Mouse (Mus musculus) neural tube, embryonic 13.5 days (tissue): Measurements from ENCODE around the gene Gm20716. TPM values are rescaled to one million over a fixed set of nuclear protein-coding genes. Genes with fewer than 3 reads are reported as not detected.
"Not testable (repeated sequence)": the region's sequence is repeated elsewhere in the genome, so short reads cannot be mapped to it uniquely, and the experiment has no call there.

ENCODE experiments used
- ATAC-seq: fragments of 200-750 bp; cut with Nextera tagmentation; 2 replicates; pipeline ENCODE4 v1.8.0; 2017; ENCODE audit warnings: low read depth, mild to moderate bottlenecking, moderate TSS enrichment, moderate library complexity
- H3K27ac ChIP-seq: fragments of 300-500 bp; sonication (generic); replicated peaks from 2 replicates; pipeline ENCODE4 v1.5.1; 2015; ENCODE audit warnings: moderate library complexity, mild to moderate bottlenecking, inconsistent platforms
- H3K27me3 ChIP-seq: fragments of 300-500 bp; sonication (generic); 2 replicates; pipeline ENCODE4 v1.6.1; 2015; ENCODE audit warnings: mild to moderate bottlenecking, inconsistent platforms
- H3K36me3 ChIP-seq: fragments of 300-500 bp; sonication (generic); 2 replicates; pipeline ENCODE4 v1.6.1; 2015; ENCODE audit warnings: mild to moderate bottlenecking, inconsistent platforms
- H3K4me1 ChIP-seq: fragments of 300-500 bp; sonication (generic); replicated peaks from 2 replicates; pipeline ENCODE4 v1.6.1; 2015; ENCODE audit warnings: inconsistent platforms
- H3K4me2 ChIP-seq: fragments of 300-500 bp; sonication (generic); 2 replicates; pipeline ENCODE4 v1.6.1; 2015; ENCODE audit warnings: inconsistent platforms, mild to moderate bottlenecking, moderate library complexity
- H3K4me3 ChIP-seq: fragments of 300-500 bp; sonication (generic); 2 replicates; pipeline ENCODE4 v1.5.1; 2015; ENCODE audit warnings: mild to moderate bottlenecking, inconsistent platforms
- H3K9ac ChIP-seq: fragments of 300-500 bp; sonication (generic); 2 replicates; pipeline ENCODE4 v1.6.1; 2015; ENCODE audit warnings: moderate library complexity, mild to moderate bottlenecking, inconsistent platforms
- H3K9me3 ChIP-seq: fragments of 300-500 bp; sonication (generic); 2 replicates; pipeline ENCODE4 v1.6.1; 2016; ENCODE audit warnings: inconsistent platforms
- WGBS: fragments of 180-500 bp; shearing (Covaris S2); methylation state at CpG from one replicate; pipeline ENCODE4 v1.1.7; 2015; 5-methylcytosine and 5-hydroxymethylcytosine counted together
- microRNA-seq: library from miRNA; unstranded; fragments of <30 nt; microRNA quantifications from one replicate; pipeline ENCODE4, GENCODE M21; 2016
- polyA plus RNA-seq: library from polyadenylated mRNA; unstranded; fragments of >200 nt; fragmentation: Nextera tagmentation; extraction: Ambion mirVana; gene quantifications from 2 replicates; pipeline ENCODE4 v1.2.1, GENCODE M21; 2015

Gene Gm20716
- polyA plus RNA-seq, 1 experiment from 2014 or later = 21.7 TPM

- not testable (repeated sequence) for H3K27me3 ChIP-seq, H3K27ac ChIP-seq, H3K4me2 ChIP-seq, H3K9me3 ChIP-seq, H3K4me3 ChIP-seq, H3K9ac ChIP-seq, H3K36me3 ChIP-seq, ATAC-seq
- peaks cover 41% of the 10 kb centered on the region for H3K4me1 ChIP-seq
- 74% methylated on average over 10 of the region's 11 CpGs for WGBS
Observed at GRCm38 (mm10) chr2:168157974-168158373, 72.2 kb downstream of the Gm20716 start.

- ATAC-seq = no peak
- Histone ChIP-seq H3K27me3 (no peaks in the 10 kb centered on the region; the same call in none of the 2 replicates), H3K9me3 (no peaks in the 10 kb centered on the region)
Observed at GRCm38 (mm10) chr2:168156361-168156760, 73.8 kb downstream of the Gm20716 start.

GRCm38 (mm10) chr2:168155666-168156065, 74.5 kb downstream of the Gm20716 start:
- 91% methylated on average over 7 of the region's 7 CpGs for WGBS

More at GRCm38 (mm10) chr2:168156361-168156760, 73.8 kb downstream of the Gm20716 start:
- H3K36me3 ChIP-seq = no peaks in the 10 kb centered on the region
- WGBS = 43% methylated on average over 14 of the region's 14 CpGs
- no peak overlapping the region for H3K27ac ChIP-seq
- H3K4me3 ChIP-seq = no peak overlapping the region
- peaks cover 33% of the 10 kb centered on the region for H3K4me1 ChIP-seq
- H3K9ac ChIP-seq = no peak overlapping the region
- H3K4me2 ChIP-seq = no peak overlapping the region

GRCm38 (mm10) chr2:168154090-168154881, 75.9 kb downstream of the Gm20716 start:
- H3K9ac ChIP-seq = peak overlapping the region; percentile 26; the same call in 1 of the 2 replicates

More at GRCm38 (mm10) chr2:168155666-168156065, 74.5 kb downstream of the Gm20716 start:
- Histone ChIP-seq H3K36me3 (no peaks in the 10 kb centered on the region), H3K27me3 (no peaks in the 10 kb centered on the region; the same call in none of the 2 replicates), H3K4me2 (no peak overlapping the region), H3K4me1 (peaks cover 32% of the 10 kb centered on the region), H3K27ac (no peak overlapping the region), H3K4me3 (no peak overlapping the region), H3K9ac (no peak overlapping the region), H3K9me3 (no peaks in the 10 kb centered on the region)
- ATAC-seq = no peak

GRCm38 (mm10) chr2:168149241-168149640, 80.9 kb downstream of the Gm20716 start:
- Histone ChIP-seq H3K4me1 (peaks cover 2% of the 10 kb centered on the region), H3K27me3 (no peaks in the 10 kb centered on the region), H3K4me2 (no peak overlapping the region), H3K27ac (no peak overlapping the region), H3K9me3 (no peaks in the 10 kb centered on the region), H3K4me3 (no peak overlapping the region), H3K9ac (no peak overlapping the region), H3K36me3 (no peaks in the 10 kb centered on the region)
- ATAC-seq = no peak
- 92% methylated on average over 8 of the region's 8 CpGs for WGBS

More at GRCm38 (mm10) chr2:168154090-168154881, 75.9 kb downstream of the Gm20716 start:
- Histone ChIP-seq H3K36me3 (no peaks in the 10 kb centered on the region), H3K9me3 (no peaks in the 10 kb centered on the region), H3K4me1 (peaks cover 25% of the 10 kb centered on the region), H3K4me2 (peak overlapping the region; percentile 27), H3K27ac (peak overlapping the region; percentile 70), H3K4me3 (no peak overlapping the region), H3K27me3 (no peaks in the 10 kb centered on the region; the same call in 1 of the 2 replicates)
- 19% methylated on average over 14 of the region's 14 CpGs for WGBS
- ATAC-seq = peak; percentile 83

- H3K27ac ChIP-seq = no peak overlapping the region
- no peak overlapping the region for H3K4me2 ChIP-seq
- H3K4me3 ChIP-seq = no peak overlapping the region
- 71% methylated on average over 22 of the region's 22 CpGs for WGBS
- no peaks in the 10 kb centered on the region for H3K9me3 ChIP-seq
- H3K36me3 ChIP-seq = no peaks in the 10 kb centered on the region
- H3K4me1 ChIP-seq = peaks cover 7% of the 10 kb centered on the region; the same call in 1 of the 2 replicates
- H3K27me3 ChIP-seq = no peaks in the 10 kb centered on the region
- no peak for ATAC-seq
- H3K9ac ChIP-seq = no peak overlapping the region
Observed at GRCm38 (mm10) chr2:168147722-168148432, 82.3 kb downstream of the Gm20716 start.

- no peak overlapping the region for H3K4me2 ChIP-seq
- 61% methylated on average over 2 of the region's 2 CpGs for WGBS
- H3K27ac ChIP-seq = no peak overlapping the region
- no peaks in the 10 kb centered on the region for H3K36me3 ChIP-seq
- no peaks in the 10 kb centered on the region for H3K27me3 ChIP-seq
- peak overlapping the region; percentile 41; the same call in 1 of the 2 replicates for H3K9ac ChIP-seq
- H3K4me3 ChIP-seq = no peak overlapping the region
- H3K9me3 ChIP-seq = no peaks in the 10 kb centered on the region
- ATAC-seq = no peak
- H3K4me1 ChIP-seq = peaks cover 7% of the 10 kb centered on the region; the same call in 1 of the 2 replicates
Observed at GRCm38 (mm10) chr2:168145437-168145836, 84.7 kb downstream of the Gm20716 start.

- H3K9me3 ChIP-seq = no peaks in the 10 kb centered on the region
- no peak for ATAC-seq
- no peak overlapping the region for H3K27ac ChIP-seq
- WGBS = 37% methylated on average over 5 of the region's 5 CpGs
- H3K4me1 ChIP-seq = peaks cover 7% of the 10 kb centered on the region; the same call in 1 of the 2 replicates
- no peak overlapping the region for H3K4me3 ChIP-seq
- no peaks in the 10 kb centered on the region for H3K36me3 ChIP-seq
- no peaks in the 10 kb centered on the region for H3K27me3 ChIP-seq
- H3K4me2 ChIP-seq = no peak overlapping the region
- no peak overlapping the region for H3K9ac ChIP-seq
Observed at GRCm38 (mm10) chr2:168143794-168144193, 86.4 kb downstream of the Gm20716 start.

GRCm38 (mm10) chr2:168137161-168137560, 93.0 kb downstream of the Gm20716 start:
- no peak for ATAC-seq
- H3K36me3 ChIP-seq = no peaks in the 10 kb centered on the region
- WGBS = 61% methylated on average over 15 of the region's 15 CpGs
- no peaks in the 10 kb centered on the region for H3K27me3 ChIP-seq
- H3K4me2 ChIP-seq = peak overlapping the region; percentile 19; the same call in 1 of the 2 replicates
- H3K9ac ChIP-seq = peak overlapping the region; percentile 18; the same call in 1 of the 2 replicates
- H3K9me3 ChIP-seq = no peaks in the 10 kb centered on the region
- H3K27ac ChIP-seq = no peak overlapping the region
- no peaks in the 10 kb centered on the region for H3K4me1 ChIP-seq
- H3K4me3 ChIP-seq = no peak overlapping the region

Small RNA genes lying within 50 kb of the gene (microRNA-seq; reads per million reads assigned to microRNA genes)
- gene Gm24561 = not detected

Other genes starting within 250 kb of the Gm20716 start
- 0.40 and 0.61 TPM in 2 replicates for gene Ripor3, start 219.7 kb downstream of the Gm20716 start, polyA plus RNA-seq
- gene Pard6b, start 149.4 kb downstream of the Gm20716 start, polyA plus RNA-seq = 7.5 and 9.1 TPM in 2 replicates
- gene Adnp, start 23.3 kb downstream of the Gm20716 start, polyA plus RNA-seq = 3.1 and 5.9 TPM in 2 replicates
- gene Dpm1, start 227 bp upstream of the Gm20716 start, polyA plus RNA-seq = 66.2 and 75.9 TPM in 2 replicates
- gene Mocs3, start 258 bp upstream of the Gm20716 start, polyA plus RNA-seq = 8.2 and 8.7 TPM in 2 replicates
- gene Kcng1, start 51.4 kb upstream of the Gm20716 start, polyA plus RNA-seq = 0.45 and 0.79 TPM in 2 replicates